Mouse (Mus musculus) heart, adult 18-20 months (tissue): ENCODE measurements around the gene Iltifb. TPM values are rescaled to one million over a fixed set of nuclear protein-coding genes. Genes with fewer than 3 reads are reported as not detected.
A peak's percentile ranks its signal among the peaks of the same experiment; 100 is the strongest.
"Not testable (repeated sequence)": the region's sequence is repeated elsewhere in the genome, so short reads cannot be mapped to it uniquely, and the experiment has no call there.

Experiments used
- DNase-seq, 2 experiments: peaks; one replicate each; pipeline ENCODE4 v3.0.0; 2021 to 2022; ENCODE audit warnings: mixed read lengths in 1 of 2
- long read RNA-seq, 2 experiments: library from polyadenylated mRNA; stranded (forward); transcript quantifications; one replicate each; pipeline ENCODE4 v2.0.0; 2021
- total RNA-seq, 2 experiments: library from RNA; stranded (reverse); gene quantifications; 2 replicates each; pipeline ENCODE4 v1.2.3; 2021

The Iltifb gene
- total RNA-seq: not detected
- long read RNA-seq, experiment 1: 0 reads
- long read RNA-seq, experiment 2: 0 reads

- no peak for DNase-seq
Measured at GRCm38 (mm10) chr10:118294938-118295337, at the start of gene Iltifb. Gene Iltifb, minus strand, starts transcription at chr10:118295038.

DNA sequence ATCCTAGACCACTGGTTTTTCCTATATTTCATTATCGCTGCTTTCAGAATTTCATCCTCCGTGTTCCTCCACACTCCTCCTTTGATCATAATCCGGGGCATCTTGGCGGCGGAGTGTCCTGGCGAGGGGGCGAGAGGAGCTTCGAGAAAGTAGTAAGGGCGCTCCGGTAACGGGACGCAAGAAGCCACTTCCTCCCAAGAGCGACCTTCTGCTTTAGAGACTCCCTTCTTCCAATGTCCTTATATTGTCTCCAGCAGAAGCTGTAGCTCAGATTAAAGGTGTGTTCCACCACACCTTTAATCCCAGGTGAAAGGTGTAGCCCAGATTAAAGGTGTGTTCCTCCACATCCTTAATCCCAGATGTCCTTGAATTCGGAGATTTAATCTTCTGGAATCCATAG lies 48.3 kb upstream of the Iltifb start, which contains the start of gene Gm9046:
Gene Gm9046, minus strand, starts transcription at position 101 of the 400 bp plus-strand sequence.
- DNase-seq: not testable (repeated sequence)

DNA sequence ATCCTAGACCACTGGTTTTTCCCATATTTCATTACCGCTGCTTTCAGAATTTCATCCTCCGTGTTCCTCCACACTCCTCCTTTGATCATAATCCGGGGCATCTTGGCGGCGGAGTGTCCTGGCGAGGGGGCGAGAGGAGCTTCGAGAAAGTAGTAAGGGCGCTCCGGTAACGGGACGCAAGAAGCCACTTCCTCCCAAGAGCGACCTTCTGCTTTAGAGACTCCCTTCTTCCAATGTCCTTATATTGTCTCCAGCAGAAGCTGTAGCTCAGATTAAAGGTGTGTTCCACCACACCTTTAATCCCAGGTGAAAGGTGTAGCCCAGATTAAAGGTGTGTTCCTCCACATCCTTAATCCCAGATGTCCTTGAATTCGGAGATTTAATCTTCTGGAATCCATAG lies 42.9 kb upstream of the Iltifb start, which contains the start of gene Gm9045:
Gene Gm9045, minus strand, starts transcription at position 101 of the 400 bp plus-strand sequence.
- not testable (repeated sequence) for DNase-seq

- not testable (repeated sequence) for DNase-seq
Measured at GRCm38 (mm10) chr10:118332308-118332707, 37.5 kb upstream of the Iltifb start, which contains the start of gene Gm9044. Gene Gm9044, minus strand, starts transcription at chr10:118332408.

GRCm38 (mm10) chr10:118326869-118327268 lies 32.0 kb upstream of the Iltifb start, which contains the start of gene Gm9040:
Gene Gm9040, minus strand, starts transcription at chr10:118326969.
- DNase-seq: not testable (repeated sequence)

- peak in 1 of 2 experiments; percentile 5 for DNase-seq
Measured at GRCm38 (mm10) chr10:118319024-118319423, 24.2 kb upstream of the Iltifb start.

GRCm38 (mm10) chr10:118302133-118302532 lies 7.3 kb upstream of the Iltifb start:
- not testable (repeated sequence) for DNase-seq

DNA sequence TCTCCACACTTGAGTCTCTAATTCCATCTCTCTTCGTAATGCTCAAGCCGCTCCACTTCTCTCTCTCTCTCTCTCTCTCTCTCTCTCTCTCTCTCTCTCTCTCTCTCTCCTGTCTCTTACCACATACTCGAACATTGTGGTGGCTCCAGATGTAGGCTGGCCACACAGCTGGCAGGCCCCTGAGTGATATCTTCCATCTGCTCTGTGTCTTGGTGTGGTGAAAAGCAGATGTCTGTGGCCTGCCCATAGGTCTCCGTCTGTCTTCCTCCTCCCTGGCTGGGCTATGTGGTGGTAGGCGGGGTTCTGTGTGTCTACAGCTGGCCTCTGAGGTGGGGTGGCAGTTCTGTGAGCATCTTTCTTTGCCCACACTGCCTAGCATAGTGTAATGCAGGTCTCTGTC lies 11.8 kb downstream of the Iltifb start:
- DNase-seq: not testable (repeated sequence)

- not testable (repeated sequence) for DNase-seq
Measured at GRCm38 (mm10) chr10:118282565-118282964, 12.3 kb downstream of the Iltifb start.

- not testable (repeated sequence) for DNase-seq
Measured at GRCm38 (mm10) chr10:118278069-118278468, 16.8 kb downstream of the Iltifb start.

DNA sequence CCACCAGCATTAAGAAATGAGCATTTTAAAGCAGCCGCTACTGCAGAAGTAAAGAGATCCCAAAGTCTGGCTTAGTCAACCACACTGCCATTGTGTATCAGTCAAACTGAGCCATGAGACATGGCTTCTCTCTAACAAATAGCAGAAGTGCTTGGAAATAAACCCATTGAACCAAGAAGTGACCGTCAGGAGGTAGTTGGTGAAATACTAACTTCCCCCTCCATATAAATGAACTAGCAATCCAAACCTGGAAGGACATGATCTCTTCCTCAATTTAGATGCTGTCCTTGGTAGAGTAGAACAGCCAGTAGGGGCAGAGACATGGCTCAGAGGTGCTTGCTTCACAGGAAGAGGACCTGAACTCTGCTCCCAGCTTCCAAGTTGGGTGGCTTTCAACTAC lies 23.4 kb downstream of the Iltifb start:
- not testable (repeated sequence) for DNase-seq

- not testable (repeated sequence) for DNase-seq
Measured at GRCm38 (mm10) chr10:118268812-118269211, 26.0 kb downstream of the Iltifb start.

DNA sequence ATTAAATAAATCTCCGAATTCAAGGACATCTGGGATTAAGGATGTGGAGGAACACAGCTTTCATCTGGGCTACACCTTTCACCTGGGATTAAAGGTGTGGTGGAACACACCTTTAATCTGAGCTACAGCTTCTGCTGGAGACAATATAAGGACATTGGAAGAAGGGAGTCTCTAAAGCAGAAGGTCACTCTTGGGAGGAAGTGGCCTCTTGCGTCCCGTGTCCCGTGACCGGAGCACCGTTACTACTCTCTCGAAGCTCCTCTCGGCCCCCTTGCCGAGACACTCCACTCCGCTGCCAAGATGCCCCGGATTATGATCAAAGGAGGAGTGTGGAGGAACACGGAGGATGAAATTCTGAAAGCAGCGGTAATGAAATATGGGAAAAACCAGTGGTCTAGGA lies 36.5 kb downstream of the Iltifb start, which contains the start of gene Gm32802:
Gene Gm32802, plus strand, starts transcription at position 301 of the 400 bp plus-strand sequence.
- DNase-seq: not testable (repeated sequence)

- peak in 1 of 2 experiments; percentile 1 for DNase-seq
Measured at GRCm38 (mm10) chr10:118250852-118251295, 44.0 kb downstream of the Iltifb start.

DNA sequence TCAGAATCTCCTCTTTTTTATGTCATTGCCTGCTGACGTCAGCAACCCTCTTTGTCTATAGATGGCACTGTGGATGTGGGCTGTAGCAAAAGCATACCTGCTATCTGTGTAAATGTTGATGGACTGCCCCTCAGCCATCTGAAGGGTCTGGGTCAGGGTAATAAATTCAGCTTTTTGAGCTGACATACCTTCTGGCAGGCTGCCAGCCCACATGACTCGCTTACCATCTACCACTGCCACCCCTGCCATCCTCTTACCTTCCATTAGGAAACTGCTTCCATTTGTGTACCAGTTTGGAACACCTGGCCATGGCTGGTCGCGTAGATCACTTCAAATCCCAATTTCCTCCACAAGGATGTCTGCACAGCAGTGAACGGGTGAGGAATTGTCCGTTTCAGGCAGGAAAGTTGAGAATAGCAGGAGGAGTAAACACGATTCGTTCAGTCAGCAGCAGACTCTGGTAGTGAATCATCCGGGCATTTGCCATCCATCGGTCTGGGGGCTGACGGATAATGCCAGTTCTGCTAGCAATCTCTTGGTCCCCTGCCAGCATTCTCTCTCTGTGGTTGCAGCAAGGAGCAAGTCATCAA lies 45.7 kb downstream of the Iltifb start:
- DNase-seq: peak in 1 of 2 experiments; percentile 0

DNA sequence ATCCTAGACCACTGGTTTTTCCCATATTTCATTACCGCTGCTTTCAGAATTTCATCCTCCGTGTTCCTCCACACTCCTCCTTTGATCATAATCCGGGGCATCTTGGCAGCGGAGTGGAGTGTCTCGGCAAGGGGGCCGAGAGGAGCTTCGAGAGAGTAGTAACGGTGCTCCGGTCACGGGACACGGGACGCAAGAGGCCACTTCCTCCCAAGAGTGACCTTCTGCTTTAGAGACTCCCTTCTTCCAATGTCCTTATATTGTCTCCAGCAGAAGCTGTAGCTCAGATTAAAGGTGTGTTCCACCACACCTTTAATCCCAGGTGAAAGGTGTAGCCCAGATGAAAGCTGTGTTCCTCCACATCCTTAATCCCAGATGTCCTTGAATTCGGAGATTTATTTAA lies 54.2 kb downstream of the Iltifb start, which contains the start of gene Gm32717:
Gene Gm32717, minus strand, starts transcription at position 101 of the 400 bp plus-strand sequence.
- not testable (repeated sequence) for DNase-seq

Other genes with a start within 250 kb of the Iltifb start
- 1 to 10 TPM; 4.3 to 5.2 TPM for gene Mdm1, start 153.2 kb downstream of the Iltifb start, total RNA-seq
- not detected for gene Il22, start 90.1 kb downstream of the Iltifb start, total RNA-seq
- under 1 TPM; 0.35 to 0.59 TPM for gene Gm32717, start 54.3 kb downstream of the Iltifb start, total RNA-seq
- under 1 TPM; 0.35 to 0.59 TPM for gene Gm32802, start 36.4 kb downstream of the Iltifb start, total RNA-seq
- not detected for gene Gm9040, start 31.9 kb upstream of the Iltifb start, total RNA-seq
- not detected for gene Gm9044, start 37.4 kb upstream of the Iltifb start, total RNA-seq
- gene Gm9045, start 42.8 kb upstream of the Iltifb start, total RNA-seq: not detected
- gene Gm9046, start 48.2 kb upstream of the Iltifb start, total RNA-seq: not detected
- gene Gm9048, start 53.6 kb upstream of the Iltifb start, total RNA-seq: not detected
- gene Gm9049, start 59.1 kb upstream of the Iltifb start, total RNA-seq: not detected
- not detected for gene Ifng, start 146.0 kb upstream of the Iltifb start, total RNA-seq